Mouse (Mus musculus) heart, postnatal 10 days (tissue): ENCODE results near the gene Fgfr2. TPM values are rescaled to one million over a fixed set of nuclear protein-coding genes. Genes with fewer than 3 reads are reported as not detected.

Experiments
- DNase-seq, 2 experiments: peaks; one replicate each; pipeline ENCODE4 v3.0.0; 2021
- intact Hi-C: fragments of 180-260 bp; cut with DNase I; formaldehyde crosslinking; loops from one replicate; pipeline ENCODE4 v1.15.1; 2025
- total RNA-seq, 2 experiments: library from RNA; stranded (reverse); gene quantifications; 2 replicates each; pipeline ENCODE4 v1.2.3; 2021

The Fgfr2 gene
- total RNA-seq, 2 experiments from 2014 or later, result 6.2 to 6.3 TPM

- intact Hi-C loops, result no loop called here
- no peak for DNase-seq
These were observed 2466.2 kb downstream of the Fgfr2 start for GRCm38 (mm10) chr7:130656965-130657364.

DNA sequence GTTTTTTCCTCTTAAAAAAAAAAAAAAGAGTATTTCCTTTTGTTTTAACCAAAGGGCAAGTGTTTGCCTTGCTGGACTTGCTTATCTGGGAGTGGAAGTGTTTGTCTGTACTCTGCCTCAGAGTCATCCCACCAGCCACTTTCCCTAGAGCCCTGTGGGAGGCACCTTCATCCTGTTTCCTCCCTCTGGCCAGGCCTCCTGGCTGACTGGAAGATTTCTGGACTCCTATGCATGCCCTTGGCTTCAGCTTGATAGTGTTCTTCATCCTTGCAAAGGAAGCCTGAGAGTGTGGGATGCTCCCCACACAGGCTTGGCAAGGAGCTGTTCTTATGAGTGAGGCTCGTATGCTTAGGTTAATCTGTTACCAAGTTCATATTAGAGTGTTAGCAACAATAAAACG lies 2468.6 kb downstream of the Fgfr2 start:
- DNase-seq, result peak; percentile 70 to 73
- intact Hi-C loops, result no loop called here

GRCm38 (mm10) chr7:130653036-130653555 lies 2470.1 kb downstream of the Fgfr2 start:
- intact Hi-C loops, result no loop called here
- no peak for DNase-seq

DNA sequence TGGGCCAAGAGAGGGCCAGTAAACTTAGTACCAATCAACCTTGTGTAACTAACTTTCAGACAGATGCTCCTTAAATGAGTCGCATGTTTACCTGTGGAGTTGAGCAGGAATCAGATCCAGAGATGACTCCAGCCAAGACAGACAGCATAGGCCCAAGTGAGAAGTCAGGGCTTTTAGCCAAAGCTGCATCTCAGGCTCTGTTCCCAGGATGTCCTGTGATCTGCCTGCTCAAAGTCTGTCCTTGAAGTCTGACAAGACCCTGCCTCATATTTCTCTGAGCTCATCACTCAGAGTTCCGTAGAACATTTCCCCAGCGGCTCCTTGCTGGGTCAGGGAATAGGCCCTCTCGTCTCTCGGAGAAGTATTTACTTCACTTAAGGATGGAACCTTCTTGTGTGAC lies 2472.5 kb downstream of the Fgfr2 start:
- intact Hi-C loops, result no loop called here
- no peak for DNase-seq

DNA sequence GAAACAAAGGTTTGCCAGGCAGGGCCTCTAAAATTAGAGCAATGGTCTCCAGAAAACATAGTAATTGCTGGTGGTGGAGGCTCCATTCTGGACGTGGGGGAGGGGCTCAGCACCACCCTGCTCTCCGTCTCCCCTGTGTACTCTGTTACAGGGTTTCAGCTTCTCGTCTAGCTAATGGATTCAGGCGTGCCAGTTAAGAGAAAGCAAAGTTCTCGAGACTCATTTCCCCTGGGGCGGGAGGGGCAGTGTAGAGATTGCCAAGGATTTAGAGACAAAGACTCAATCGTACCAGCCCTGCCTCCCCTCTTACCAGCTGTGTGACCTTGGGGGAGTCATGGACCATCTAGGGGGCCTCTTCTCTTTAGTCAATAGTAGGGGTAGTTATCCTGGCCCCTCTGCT lies 2473.9 kb downstream of the Fgfr2 start:
- peak in 1 of 2 experiments; percentile 46 for DNase-seq

GRCm38 (mm10) chr7:130648061-130648460 lies 2475.1 kb downstream of the Fgfr2 start:
- intact Hi-C loops, result no loop called here

More for the DNA sequence above, 2473.9 kb downstream of the Fgfr2 start:
- intact Hi-C loops, result no loop called here

DNA sequence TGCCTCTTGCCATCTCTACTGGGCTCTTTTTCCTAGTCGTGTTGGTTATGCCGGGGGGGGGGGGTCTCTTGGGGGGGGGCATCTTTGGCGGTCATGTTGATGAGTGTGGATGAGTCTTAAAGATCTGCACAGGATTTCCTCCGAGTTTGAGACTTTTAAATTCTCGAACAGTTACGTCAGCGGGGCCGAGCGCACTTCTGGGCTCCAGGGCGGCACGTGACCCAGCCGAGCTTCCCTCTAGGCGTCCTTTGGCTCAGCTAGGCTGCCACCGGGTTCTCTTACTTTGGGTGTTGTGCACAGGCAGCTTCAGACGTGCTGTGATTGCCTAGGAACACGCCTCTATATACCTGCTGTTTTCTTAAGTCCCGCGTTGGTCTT lies 2476.4 kb downstream of the Fgfr2 start:
- DNase-seq, result peak; percentile 86 to 90
- intact Hi-C loops, result loop anchor here (2.0 kb wide), 1 partner anchor 22 kb away; no protein-coding TSS in a partner anchor

More at GRCm38 (mm10) chr7:130648061-130648460, 2475.1 kb downstream of the Fgfr2 start:
- no peak for DNase-seq

GRCm38 (mm10) chr7:130645994-130646761 lies 2477.0 kb downstream of the Fgfr2 start:
- intact Hi-C loops, result loop anchor here (2.0 kb wide), 1 partner anchor 23 kb away; no protein-coding TSS in a partner anchor
- DNase-seq, result peak; percentile 88 to 90

- intact Hi-C loops, result no loop called here
- no peak for DNase-seq
These were observed 2477.7 kb downstream of the Fgfr2 start for GRCm38 (mm10) chr7:130645332-130645993.

DNA sequence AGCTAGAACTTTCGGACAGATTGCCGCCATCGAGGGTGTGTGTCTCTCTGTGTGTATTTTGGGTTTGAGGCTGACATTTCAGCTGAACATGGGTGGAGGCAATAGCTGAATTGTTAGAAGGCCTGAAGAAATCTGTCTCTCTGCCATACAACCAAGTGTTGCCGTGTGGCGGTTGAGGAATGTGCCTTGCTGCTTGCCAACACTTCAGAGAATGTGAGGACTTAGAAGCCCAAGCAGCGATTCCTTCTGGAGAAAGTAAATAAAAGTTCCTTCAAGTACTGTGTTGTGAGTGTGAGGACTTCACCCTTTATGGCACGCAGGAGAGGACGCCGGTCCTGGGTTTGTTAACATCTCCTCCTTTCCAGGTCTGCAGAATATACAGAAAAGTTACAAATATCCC lies 2482.5 kb downstream of the Fgfr2 start:
- intact Hi-C loops, result no loop called here
- no peak for DNase-seq

- intact Hi-C loops, result no loop called here
- no peak for DNase-seq
These were observed 2485.3 kb downstream of the Fgfr2 start for GRCm38 (mm10) chr7:130637811-130638210.

DNA sequence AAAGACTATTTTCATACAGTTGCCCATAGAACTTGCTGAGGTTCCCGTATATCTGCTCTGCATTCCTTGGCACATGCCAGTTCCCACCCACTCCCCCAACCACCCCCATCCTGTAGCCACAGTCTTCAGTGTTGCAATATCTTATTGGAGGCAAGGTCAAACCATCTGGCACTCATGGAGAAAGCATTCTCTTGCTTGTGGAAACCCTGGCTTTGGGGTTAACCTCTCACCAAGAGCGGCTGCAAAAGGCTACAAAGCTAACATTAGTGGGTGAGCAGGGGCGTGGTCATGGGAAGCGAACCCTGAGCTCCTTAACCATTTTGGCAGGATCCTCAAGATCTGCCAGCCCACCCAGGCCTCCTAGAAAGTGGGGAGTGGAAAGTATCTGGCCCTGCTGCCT lies 2486.2 kb downstream of the Fgfr2 start:
- intact Hi-C loops, result no loop called here
- DNase-seq, result no peak

DNA sequence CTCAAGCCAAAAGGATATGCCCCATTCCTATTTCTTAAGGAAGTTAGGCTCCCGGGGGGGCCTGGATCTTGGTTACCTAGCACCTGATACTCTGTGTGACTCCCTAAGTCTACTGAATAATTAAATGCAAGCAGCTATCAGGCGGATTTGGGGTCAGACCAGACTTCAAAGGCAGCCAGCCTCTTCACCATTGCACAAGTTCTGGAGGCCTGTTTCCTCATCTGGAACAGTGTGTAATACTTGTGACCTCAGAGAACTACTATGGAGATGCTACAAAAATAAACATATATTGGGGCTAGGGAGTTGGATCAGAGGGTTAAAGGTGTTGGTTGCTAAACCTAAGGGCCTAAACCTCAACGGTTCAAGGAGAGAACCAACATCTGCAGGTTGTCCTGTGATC lies 2486.9 kb downstream of the Fgfr2 start:
- no peak for DNase-seq
- intact Hi-C loops, result no loop called here

DNA sequence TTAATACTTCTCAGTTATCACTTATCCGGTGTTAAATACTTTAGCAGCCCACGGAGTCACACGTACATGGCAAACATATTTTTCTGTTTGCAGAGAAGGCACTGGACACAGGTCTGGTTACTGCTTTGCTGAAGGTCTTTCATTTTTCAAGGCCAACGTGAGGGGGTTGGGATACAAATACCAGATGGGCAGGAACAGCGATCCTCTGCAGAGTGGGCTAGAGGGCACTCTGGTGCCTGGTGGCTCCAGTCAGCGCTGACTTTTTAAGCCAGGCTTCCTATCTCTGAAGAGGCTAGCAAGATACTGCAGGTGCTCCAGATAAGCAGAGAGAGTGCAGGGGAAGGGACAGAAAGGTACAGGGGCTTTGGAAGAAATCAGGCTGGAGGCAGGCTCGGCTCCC lies 2487.9 kb downstream of the Fgfr2 start:
- intact Hi-C loops, result no loop called here
- no peak for DNase-seq

GRCm38 (mm10) chr7:130634259-130634871 lies 2488.8 kb downstream of the Fgfr2 start:
- DNase-seq, result no peak
- intact Hi-C loops, result no loop called here

GRCm38 (mm10) chr7:130632379-130632732 lies 2490.8 kb downstream of the Fgfr2 start:
- no peak for DNase-seq
- intact Hi-C loops, result no loop called here

DNA sequence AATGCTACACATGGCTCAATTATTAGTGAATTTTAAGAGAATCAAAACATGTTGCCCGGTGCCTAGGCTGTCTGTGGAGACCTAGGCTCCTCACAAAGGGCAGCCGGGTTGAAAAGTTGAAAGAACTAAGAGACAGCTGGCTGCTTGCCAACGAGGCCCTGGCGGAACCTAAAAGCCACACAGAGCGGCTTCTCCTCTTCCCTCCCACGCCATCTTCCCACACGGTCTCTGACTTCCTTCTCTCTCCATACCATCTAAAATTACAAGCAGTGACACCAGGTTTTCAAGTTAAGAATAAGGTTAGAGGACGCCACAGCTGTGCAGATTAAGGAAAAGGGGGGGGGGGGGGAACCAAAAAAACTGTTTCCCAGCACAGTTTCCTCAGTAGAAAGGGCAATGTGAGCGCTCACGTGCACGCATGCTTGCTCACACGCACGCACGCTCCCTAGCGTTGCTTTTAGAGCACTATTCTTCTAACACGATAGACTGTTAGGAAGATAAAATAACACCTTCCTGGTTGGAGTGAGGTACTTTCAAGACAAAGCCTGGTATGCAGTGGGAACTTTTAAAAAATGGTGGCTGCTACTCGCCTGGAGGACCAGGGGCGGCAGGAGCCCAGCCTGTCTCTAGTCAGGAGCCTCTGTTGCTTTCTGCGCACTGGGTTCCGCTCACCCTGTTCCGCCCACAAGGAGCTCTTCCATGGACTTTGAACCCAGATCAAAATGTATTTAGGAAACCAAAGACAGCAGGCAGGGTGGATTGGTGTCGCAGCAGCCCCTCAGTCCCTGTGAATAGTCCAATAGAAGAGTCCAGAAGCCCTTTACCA lies 2491.4 kb downstream of the Fgfr2 start:
- intact Hi-C loops, result no loop called here
- DNase-seq, result peak; percentile 68 to 71

GRCm38 (mm10) chr7:130630956-130631355 lies 2492.2 kb downstream of the Fgfr2 start:
- intact Hi-C loops, result no loop called here
- DNase-seq, result no peak

GRCm38 (mm10) chr7:130629999-130630398 lies 2493.2 kb downstream of the Fgfr2 start:
- intact Hi-C loops, result no loop called here
- no peak for DNase-seq

- intact Hi-C loops, result no loop called here
These were observed 2494.5 kb downstream of the Fgfr2 start for GRCm38 (mm10) chr7:130628601-130629000.

DNA sequence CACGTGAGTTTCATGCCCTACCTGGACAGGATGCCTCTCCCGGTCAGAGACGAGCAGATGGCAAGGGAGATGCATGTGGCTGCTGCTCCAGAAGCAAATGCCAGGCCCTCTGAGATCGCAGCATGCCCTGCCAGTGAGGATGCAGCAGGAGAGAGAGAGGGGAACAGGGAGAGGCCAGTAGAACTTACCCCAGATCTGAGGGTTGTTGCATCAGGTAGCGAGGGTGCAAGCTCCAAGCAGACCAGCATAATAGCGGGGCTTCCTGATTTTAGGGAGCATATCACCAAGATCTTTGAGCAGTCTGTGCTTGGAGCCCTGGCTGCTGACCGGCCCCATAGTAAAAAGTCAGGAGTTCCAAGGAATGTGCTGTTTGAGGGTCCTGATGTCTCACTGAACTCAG lies 2497.8 kb downstream of the Fgfr2 start:
- DNase-seq, result no peak
- intact Hi-C loops, result no loop called here

More at GRCm38 (mm10) chr7:130628601-130629000, 2494.5 kb downstream of the Fgfr2 start:
- peak in 1 of 2 experiments; percentile 33 for DNase-seq
